Mouse (Mus musculus): ENCODE data around the gene Nae1. TPM values are rescaled to one million over a fixed set of nuclear protein-coding genes. Genes with fewer than 3 reads are reported as not detected.

The Nae1 gene
- polyA plus RNA-seq (2021; fragmentation: Nextera tagmentation): 72.0 and 72.3 TPM in 2 replicates
- long read RNA-seq, experiment 1, transcript Nae1-201 (20 exons, 1,808 nt): major isoform, 108 of 134 reads
- long read RNA-seq, experiment 1, transcript Nae1-211 (19 exons, 1,735 nt): minor isoform, 6 of 134 reads
- long read RNA-seq, experiment 1, partial matches to known transcripts: 9 of 134 reads
- long read RNA-seq, experiment 1, other reads (novel, unspliced or antisense): 11 of 134 reads
- long read RNA-seq, experiment 2, transcript Nae1-211 (19 exons, 1,735 nt): minor isoform, 35 of 415 reads
- long read RNA-seq, experiment 2, transcript Nae1-201 (20 exons, 1,808 nt): major isoform, 333 of 415 reads
- long read RNA-seq, experiment 2, partial matches to known transcripts: 4 of 415 reads
- long read RNA-seq, experiment 2, other reads (novel, unspliced or antisense): 43 of 415 reads

GRCm38 (mm10) chr8:104533971-104534778, at the start of gene Nae1, which contains the start of gene Car7:
TSS of gene Nae1 (minus strand) at chr8:104534637.
TSS of gene Car7 (plus strand) at chr8:104534689.

GRCm38 (mm10) chr8:104509061-104510006, 25.1 kb downstream of the Nae1 start, which contains the start of gene Terb1:
TSS of gene Terb1 (minus strand) at chr8:104509910.

Other genes with a start within 250 kb of the Nae1 start
- not detected in 2 replicates for gene Cmtm2a, start 241.5 kb downstream of the Nae1 start, polyA plus RNA-seq (2021; fragmentation: Nextera tagmentation)
- gene Gm45711, start 224.6 kb downstream of the Nae1 start, polyA plus RNA-seq (2021; fragmentation: Nextera tagmentation): not detected in 2 replicates
- not detected in 2 replicates for gene Cmtm1, start 224.5 kb downstream of the Nae1 start, polyA plus RNA-seq (2021; fragmentation: Nextera tagmentation)
- not detected in 2 replicates for gene Gm11020, start 213.1 kb downstream of the Nae1 start, polyA plus RNA-seq (2021; fragmentation: Nextera tagmentation)
- not detected in 2 replicates for gene Cmtm2b, start 212.4 kb downstream of the Nae1 start, polyA plus RNA-seq (2021; fragmentation: Nextera tagmentation)
- gene Cmtm3, start 195.2 kb downstream of the Nae1 start, polyA plus RNA-seq (2021; fragmentation: Nextera tagmentation): 12.1 and 16.2 TPM in 2 replicates
- gene Cmtm4, start 138.8 kb downstream of the Nae1 start, polyA plus RNA-seq (2021; fragmentation: Nextera tagmentation): 8.1 and 8.3 TPM in 2 replicates
- gene Dync1li2, start 91.6 kb downstream of the Nae1 start, polyA plus RNA-seq (2021; fragmentation: Nextera tagmentation): 20.1 and 27.9 TPM in 2 replicates
- 0.13 and 0.15 TPM in 2 replicates for gene Terb1, start 24.7 kb downstream of the Nae1 start, polyA plus RNA-seq (2021; fragmentation: Nextera tagmentation)
- 22.2 and 25.6 TPM in 2 replicates for gene Car7, start 52 bp upstream of the Nae1 start, polyA plus RNA-seq (2021; fragmentation: Nextera tagmentation)
- 6.6 and 11.4 TPM in 2 replicates for gene Pdp2, start 56.8 kb upstream of the Nae1 start, polyA plus RNA-seq (2021; fragmentation: Nextera tagmentation)
- gene Cdh16, start 89.8 kb upstream of the Nae1 start, polyA plus RNA-seq (2021; fragmentation: Nextera tagmentation): not detected in 2 replicates
- 0.95 and 0.98 TPM in 2 replicates for gene Rrad, start 96.7 kb upstream of the Nae1 start, polyA plus RNA-seq (2021; fragmentation: Nextera tagmentation)
- 92.2 and 95.5 TPM in 2 replicates for gene Ciao2b, start 107.3 kb upstream of the Nae1 start, polyA plus RNA-seq (2021; fragmentation: Nextera tagmentation)
- gene Ces2a, start 199.4 kb upstream of the Nae1 start, polyA plus RNA-seq (2021; fragmentation: Nextera tagmentation): not detected in 2 replicates